Mouse (Mus musculus) cerebellum, postnatal 10 days (tissue): ENCODE measurements around the gene Emc6.

Source experiments
- DNase-seq, 2 experiments: peaks; one replicate each; pipeline ENCODE4 v3.0.0; 2021; ENCODE audit warnings: mixed read lengths in 2 of 2

The Emc6 gene

DNA sequence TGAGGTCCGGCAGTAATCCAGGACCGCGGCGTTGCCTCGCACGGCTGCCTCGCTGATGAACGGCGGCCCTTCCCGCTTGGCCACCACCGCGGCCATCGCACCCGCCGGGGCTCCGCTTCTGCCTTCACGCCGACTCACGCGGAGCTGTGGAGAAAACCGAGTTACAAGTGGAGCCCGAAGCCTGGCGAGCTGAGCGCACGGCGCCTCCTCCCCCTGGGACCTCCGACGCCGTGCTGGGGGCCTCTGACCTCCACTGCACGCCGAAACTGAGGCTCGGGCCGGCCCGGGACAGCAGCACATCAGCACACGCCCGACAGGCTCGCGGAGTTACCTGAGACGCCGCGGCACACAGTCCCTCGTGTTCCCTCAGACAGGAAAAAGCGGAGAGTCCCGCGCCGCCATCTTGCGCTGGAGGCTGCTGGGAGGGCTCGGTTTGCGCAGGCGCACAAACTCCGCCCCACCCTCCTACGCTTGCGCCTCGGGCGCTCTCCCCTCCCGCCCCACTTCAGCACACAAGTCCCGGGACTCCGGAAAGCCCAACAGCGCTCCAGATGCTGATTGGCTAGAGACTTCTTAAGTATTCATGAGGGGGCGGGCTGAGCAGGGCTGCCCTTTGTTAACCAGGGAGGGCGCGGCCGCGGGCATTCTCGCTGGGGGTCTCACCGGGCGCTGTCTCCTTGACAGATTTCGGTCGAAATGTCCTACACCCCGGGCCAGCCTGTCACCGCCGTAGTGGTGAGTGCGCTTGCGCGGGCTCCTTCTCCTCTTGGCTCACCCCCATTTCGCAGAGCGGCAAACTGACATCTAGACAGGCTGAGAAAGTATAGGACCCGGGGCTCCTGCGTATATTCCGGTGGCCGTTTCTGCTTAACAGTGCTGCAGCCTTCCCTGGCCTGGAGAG is at the start of gene Emc6, which contains the start of gene Tax1bp3:
Gene Emc6, minus strand, starts transcription at position 430 of the 901 bp plus-strand sequence.
Gene Tax1bp3, plus strand, starts transcription at position 476 of the 901 bp plus-strand sequence.
- peak; percentile 97 to 98 for DNase-seq

DNA sequence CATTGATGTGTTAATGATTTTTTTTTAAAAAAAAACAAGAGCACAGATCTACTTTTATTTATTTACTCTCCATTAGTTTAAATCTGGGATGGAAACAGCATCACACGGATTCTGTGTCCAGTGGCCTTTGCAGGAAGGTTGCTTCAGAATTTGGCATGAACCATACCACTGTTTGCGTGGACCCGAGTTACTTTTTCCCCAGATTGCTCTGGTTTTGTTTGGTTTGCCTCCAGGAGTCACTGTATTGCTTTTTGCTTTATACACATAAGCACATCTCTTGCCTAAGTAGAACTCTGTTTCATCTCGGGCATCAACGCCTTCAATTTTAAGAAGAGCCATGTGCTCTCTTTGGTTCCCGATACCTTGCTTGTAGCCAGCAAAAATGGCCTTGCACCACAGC is 49.0 kb upstream of the Emc6 start:
- no peak for DNase-seq

DNA sequence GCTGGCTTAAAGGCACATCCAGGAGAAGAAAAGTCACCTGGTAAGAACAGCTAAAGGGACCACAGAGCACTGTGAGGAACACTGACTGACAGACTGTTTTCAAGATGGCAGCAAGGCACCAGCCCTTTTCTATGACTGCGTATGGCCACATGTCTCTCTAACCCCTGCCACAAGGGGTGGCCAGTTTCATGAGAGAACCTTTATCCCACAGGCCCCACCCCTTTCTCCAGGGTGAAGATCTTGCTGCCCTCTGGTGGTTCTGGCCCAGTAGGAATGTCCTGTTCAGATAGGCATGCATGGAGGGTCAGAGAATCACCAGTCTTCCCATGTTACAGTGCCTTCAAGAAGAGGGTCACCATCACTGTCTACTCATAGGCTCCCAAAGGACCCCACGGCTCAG is 47.1 kb upstream of the Emc6 start:
- peak; percentile 23 to 26 for DNase-seq

DNA sequence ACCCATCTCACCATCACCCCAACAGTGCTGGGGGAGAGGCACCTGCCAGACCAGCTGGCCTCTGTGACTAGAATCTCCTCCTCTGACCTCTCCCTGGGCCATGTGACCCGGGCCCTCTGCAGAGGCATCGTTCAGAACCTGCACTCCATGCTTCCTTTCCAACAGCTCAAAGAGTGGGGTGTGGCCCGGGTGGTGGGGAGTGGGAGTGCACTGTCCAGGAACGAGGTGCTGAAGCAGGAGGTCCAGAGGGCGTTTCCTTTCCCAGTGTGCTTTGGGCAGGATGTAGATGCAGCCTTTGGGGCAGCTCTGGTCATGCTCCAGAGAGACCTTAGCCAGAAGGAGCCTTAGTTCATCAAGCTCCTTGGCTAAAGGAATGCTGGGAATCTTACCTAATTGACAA is 46.0 kb upstream of the Emc6 start:
- DNase-seq, result no peak

DNA sequence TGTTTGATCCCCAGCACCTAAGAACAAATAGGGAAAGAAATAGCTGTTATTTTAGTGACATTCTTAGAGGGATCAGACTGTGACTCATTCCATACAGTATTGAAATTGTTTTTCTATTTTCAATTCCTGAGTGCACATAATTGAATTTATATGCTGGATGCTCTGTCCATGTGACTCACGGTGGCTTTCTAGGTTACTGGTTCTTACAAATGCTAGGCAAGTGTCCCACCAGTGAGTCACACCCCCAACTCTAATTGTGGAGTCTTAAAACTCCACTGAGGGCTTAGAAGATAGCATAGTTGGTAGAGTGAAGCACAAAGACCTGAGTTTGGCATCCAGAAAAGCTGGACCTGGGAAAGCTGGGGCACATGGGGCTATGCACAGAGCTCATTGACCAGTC is 43.8 kb upstream of the Emc6 start:
- no peak for DNase-seq

DNA sequence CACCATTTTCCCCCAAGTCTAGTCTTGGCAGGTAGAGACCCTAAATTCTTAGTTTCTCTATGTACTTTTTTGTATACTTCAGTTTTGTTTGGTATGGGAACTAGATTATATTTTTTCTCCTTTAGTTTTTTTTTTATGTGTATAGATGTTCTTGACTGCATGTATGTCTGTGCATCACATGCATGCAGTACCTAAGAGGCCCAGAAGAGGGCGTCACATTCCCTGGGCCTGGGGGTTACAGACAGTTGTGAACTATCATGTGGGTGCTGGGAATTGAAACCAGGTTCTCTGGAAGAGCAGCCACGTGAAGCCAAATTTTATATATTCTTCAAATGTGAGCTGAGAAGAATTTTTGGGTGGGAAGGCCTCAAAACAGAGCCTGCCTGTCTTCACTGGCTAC is 42.8 kb upstream of the Emc6 start:
- DNase-seq, result no peak

DNA sequence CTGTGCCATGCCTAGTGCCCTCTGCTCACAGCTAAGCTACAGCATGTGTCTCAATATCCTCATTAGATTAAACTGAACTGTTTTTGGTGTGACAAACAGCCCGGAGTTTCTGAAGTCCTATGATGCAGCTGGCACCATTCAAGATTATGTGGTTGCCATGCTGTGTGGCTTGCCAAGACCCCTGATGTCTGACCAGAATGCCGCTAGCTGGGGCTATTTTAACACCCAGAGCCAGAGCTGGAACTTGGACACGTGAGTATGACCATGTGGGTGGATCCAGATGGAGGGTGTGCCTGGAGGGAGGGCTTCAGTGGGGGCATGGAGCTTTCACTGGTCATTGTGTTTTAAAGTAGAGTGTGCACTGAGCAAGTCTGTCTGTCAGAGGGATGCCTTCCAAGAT is 37.1 kb upstream of the Emc6 start:
- peak; percentile 56 to 71 for DNase-seq

DNA sequence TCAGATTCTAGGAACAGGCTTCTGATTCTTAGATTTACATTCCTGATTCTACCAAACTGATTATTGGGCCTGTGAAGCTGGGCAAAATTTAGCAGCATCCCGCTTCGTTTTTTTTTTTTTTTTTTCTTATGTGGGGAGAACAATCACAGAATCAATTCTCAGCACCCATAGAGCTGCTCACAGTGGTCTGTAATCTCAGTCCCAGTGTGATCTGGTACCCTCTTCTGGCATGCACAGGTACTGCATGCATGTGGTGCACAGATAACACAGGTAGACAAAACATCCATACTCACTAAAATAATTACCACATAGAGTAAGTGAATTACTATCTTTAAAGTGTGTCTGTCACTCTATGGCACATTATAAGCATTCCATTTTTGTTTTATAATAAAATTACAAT is 30.8 kb upstream of the Emc6 start:
- DNase-seq, result no peak

DNA sequence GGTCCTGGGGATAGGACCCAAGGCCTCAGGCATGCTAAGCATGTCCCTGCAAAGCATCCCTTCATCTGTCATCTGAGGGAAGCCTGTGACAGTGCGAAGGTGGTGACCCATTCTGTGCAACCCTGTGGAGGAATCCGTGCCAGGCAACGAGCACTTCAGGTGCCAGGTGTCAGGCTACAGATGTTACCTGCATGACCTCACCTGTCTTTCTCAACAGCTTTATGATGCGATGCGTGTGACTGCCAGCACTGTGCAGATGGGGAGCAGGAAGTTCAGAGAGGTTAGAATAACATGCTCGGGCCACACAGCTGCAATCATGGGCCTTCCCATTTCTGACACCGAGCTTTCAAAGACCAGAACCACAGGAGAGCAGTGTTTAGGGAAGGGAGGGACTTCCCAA is 28.4 kb upstream of the Emc6 start:
- DNase-seq, result no peak

DNA sequence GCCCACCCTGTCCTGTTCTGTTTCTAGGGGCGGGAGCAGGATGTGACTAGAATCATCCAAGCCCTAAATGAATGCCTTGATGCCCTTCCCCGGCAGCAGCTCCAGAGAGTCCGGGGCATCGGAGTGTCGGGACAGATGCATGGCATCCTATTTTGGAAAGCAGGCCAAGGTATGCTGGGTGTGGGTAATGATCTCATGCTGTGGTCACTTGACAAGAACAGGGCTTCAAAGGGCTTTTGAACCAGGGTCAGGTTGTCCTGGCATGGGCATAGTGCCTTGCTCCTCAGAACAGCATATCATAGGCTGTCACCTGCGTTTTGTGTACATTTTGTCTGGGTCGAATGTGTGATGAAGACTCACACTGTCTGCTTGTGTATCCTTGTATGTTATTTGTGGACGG is 27.1 kb upstream of the Emc6 start:
- no peak for DNase-seq

DNA sequence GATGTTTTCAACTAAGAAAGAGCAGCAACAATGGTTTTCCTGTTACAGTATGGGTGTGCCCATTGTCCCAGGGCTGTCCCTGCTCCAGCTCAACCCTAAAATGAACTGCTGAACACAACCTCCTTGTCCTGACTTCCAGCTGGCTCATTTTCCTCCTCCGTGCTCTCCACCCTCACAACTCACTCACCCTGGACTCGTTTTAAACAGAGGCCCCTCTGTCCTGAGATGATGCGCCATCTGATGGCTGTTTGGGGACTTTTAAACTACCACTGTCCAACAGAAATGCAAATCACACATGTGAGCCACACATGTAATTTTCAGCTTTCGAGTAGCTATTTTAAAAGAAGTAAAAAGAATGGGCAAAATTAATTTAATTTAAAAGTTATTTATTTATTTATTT is 24.8 kb upstream of the Emc6 start:
- DNase-seq, result peak in 1 of 2 experiments; percentile 29

DNA sequence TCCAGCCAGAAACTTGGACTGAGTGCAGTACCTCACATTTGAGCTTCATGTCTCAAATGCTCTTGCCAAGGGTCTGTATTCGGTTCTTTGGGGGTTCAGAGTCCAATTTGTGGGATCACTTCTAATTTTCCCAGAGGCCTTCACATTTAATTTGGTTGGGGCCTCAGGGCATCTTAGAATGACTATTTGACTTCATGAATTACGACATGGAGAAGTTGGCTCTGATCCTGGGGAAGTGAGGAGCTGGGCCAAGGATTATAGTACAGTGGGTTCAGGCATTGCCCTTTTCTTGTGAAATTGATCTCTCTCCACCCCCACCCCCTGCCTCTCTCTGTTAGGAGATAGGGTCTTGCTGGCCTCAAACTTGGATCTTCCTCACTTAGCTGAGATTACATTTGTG is 24.2 kb upstream of the Emc6 start:
- DNase-seq, result no peak

DNA sequence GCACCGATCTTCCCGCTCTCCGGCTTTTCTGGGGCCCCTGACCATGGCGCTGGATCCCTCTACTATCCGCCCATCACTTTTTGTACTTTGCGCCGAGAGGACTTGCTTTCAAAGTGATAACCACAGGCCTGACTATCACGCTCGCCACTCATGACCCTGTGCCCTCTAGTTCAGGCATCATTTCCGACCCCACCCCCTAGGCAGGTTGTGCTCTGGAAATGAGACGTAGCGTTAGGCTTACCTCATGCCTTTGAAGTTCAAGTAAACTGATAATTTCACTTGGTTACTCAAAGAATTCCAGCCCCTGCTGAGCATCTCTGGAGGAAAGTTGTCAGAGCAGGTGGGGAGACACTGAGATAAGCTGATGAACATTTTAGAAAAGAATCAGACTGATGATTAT is 23.0 kb upstream of the Emc6 start:
- DNase-seq, result no peak

DNA sequence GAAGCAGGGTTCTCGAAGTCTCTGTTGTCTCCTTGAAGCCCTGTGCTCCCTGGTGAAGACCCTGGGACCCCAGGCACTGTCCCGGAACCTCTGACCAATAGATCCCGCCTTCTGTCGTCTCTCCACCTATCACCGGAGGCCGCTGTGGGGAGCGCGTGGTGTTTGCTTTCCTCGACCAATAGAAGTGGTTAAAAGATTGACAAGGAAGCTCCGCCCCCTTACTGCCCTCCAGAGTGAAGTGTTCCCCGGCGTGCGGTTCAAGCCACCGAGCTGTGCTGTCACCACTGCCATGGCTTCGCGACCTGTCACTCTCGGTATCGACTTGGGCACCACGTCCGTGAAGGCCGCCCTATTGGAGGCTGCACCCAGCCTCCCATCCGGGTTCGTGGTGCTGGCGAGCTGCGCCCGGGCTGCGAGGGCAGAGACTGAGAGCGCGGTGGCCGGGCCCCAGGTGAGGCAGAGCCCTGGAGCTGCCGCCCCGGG is 22.4 kb upstream of the Emc6 start, which contains the start of gene Shpk:
Gene Shpk, plus strand, starts transcription at position 231 of the 483 bp plus-strand sequence.
- peak; percentile 98 for DNase-seq

DNA sequence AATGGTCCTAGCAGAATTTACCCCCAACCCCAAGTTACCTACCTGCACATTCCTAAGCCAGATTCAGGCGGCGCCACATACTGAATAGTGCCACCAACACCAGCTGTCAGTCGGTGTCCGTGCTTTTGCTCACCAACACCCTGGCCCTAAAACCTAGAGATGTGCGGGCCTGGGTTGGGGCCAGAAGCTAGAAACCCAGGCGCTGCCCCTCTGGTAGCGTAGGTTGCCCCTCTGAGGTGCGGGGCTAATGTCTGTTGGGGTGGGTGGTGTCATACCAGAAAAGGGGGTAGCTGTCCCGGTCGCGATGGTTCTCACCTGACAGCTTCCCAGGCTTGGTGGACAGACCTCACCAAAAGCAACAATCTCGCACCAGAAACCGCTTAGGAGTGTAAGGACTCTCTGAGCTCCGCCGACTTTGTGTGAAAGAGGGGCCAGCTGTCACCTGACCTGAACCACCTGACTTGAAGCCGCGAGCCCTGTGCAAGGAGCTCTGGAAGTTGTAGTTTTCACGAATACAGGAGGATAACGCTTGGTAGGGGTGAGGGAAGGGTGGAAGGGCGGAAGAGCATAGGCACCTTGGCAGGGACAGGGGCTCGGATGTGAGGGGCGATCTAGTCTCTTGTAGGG is 21.9 kb upstream of the Emc6 start, which contains the start of gene Ctns:
Gene Ctns, minus strand, starts transcription at position 440 of the 627 bp plus-strand sequence.
- peak; percentile 86 to 88 for DNase-seq

DNA sequence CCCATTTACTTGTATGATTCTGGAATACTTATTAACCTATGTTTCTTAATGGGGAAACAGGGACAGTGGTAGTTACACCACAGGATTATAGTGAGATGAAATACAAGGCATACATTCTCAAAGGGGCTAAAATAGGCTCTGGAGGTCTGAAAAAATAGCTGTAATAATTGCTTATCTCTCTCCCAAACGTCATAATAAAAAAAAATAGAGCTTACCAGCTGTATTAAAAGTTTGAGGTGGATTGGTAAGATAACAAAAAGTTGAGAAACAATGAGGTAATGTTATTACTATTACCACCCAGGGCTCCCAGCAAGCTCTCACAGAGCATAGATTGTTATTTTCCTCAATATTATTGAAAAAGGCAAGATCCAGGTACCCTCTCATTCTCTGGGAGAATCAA is 21.4 kb upstream of the Emc6 start:
- no peak for DNase-seq

DNA sequence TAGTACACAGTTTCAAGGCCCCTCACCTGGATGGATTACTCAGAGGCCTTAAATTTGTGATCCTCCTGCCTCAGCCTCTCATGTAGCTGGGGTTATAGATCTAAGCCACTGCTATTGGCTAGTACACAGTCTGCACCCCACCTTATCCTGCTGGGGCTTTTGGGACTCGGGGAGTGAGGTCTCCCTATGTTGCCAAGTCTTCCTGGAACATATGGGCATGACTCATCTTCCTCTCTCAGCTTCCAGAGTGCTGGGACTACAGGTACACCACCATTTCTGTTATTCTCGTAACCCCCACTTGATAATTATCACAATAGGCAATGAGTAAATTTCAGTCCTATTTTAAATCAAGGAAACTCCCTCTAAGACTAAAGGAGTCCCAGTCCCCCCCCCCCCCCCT is 17.6 kb upstream of the Emc6 start:
- no peak for DNase-seq

DNA sequence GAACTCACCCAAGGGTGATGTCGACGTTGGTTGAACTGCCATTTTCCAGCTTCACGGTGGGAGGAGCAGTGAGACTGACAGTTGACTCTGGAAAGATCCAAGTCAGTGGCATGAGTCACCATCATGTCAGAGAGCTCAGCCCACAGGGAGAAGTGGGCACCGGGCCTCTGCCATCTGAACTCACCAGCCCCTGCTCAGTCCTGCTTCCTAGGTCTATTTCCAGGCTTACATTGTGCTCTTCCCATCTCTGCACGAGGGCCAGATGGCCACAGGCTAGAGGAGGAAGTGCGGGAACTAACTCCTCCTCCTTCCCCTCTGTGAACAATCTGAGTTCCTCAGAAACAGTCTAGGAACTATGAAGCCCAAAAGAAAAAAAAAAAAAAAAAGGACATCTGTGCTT is 16.2 kb upstream of the Emc6 start:
- DNase-seq, result peak; percentile 74 to 78

DNA sequence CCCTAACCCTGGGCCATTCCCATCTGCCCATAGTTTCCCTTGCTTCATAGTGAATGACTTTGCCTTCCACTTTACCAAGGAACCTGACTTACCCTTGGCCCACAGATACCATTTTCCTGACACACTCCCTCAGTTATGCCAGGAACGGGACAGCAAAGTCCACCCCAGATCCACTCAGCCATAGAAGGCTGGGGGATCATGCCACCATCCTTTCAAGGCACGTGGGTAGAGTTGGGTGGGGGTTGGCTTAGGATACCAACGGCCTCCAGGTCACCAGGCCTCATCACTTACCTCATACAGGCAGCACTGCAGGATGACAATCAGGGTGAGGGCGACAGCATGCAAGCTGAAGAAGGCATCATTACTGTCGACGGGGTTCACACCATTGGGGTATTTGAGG is 10.4 kb upstream of the Emc6 start:
- no peak for DNase-seq

DNA sequence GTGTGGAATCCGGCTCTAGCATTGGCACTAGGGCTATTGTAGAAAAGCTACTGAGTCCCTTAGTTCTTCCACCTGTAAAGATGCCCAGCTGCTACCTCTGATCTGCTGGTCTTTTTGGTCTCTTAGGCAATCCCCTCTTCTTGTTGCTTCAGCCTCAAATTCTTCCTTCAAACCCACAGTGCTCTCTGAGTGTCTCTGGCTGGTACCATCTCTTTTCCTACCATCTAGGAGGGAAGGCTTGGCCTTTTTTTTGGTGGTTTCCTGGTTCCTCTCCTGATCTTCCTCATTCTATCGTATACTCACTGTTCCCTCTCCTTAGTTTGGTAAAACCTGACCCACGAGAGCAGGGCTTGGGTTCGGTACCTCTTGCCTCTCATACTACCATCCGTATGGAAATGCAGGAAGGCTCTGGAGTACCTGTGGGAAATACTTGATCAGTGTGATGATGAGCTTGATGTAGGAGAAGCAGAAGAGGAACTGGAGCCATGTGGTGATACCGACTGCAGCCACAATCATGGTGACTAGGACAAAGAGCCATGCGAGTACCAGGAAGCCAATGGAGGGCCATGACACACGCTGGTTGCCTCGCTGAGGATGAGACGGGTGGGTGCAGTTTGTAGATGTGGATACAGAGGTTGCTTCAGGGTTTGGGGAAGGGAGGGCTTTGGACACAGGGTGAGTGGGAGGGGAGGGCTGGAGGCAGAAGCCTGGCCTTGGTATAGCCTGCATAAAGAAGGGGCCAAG is 9.2 kb upstream of the Emc6 start:
- DNase-seq, result no peak

DNA sequence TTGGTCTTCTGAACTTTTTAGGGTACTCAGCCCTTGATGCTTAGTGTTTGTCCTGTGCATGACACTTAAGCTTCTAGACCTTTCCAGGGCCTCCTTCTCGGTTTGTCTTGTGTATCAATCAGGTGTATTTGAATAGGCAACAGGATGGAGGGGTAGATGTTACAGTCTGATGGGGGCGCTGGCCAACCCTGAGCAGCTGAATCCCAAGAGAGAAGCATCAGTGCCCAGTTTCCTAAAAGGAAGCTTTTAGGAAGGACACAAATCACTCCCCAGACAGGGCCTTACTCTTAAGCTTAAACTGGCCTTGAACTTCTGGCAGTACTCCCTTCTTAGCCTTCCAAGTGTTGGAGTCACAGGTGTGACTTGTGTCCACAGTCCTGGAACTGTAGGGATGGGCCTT is 1.1 kb upstream of the Emc6 start:
- DNase-seq, result peak in 1 of 2 experiments; percentile 39

DNA sequence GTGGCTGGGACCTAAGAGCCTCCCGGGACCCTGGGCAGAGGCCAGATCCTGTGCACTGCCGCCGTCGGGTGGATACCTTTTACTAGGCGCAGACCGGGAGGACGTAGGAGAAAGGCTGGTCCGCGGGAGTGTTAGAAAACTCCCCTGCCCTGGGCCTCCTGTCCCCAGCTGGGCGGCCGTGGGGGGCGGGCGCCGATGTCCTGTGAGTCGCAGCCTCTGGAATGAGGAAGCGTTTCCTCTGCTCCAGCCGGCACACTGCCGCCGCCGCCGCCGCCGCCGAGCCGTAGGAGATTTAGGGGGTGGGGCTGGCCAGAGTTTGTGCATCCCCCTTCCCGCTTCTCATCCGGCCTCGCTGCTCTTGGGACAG is 655 bp upstream of the Emc6 start:
- peak in 1 of 2 experiments; percentile 72 for DNase-seq

DNA sequence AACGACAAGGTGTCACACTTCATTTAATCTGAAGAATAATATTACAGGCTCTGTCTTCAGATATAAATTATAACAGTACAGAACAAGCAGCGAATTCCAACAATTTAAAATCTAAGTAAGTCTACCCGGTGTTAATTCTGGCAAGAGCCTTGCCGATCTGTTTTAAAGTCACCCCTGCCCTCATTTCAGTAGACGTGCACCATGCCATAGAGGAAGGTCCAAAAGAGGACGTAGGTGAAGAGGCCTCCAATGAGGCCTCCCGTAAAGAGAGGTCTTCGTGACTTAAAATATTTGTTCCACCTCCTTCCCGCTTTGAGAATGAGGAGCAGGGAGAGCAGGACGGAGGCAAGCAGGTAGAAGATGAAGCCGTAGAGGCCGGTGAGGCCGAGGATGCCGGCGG is 651 bp downstream of the Emc6 start:
- DNase-seq, result no peak
